Mouse (Mus musculus) hindbrain, embryonic 11.5 days (tissue): ENCODE data around the gene Klk1b9. TPM values are rescaled to one million over a fixed set of nuclear protein-coding genes. Genes with fewer than 3 reads are reported as not detected.
"Not testable (repeated sequence)": the region's sequence is repeated elsewhere in the genome, so short reads cannot be mapped to it uniquely, and the experiment has no call there.

Experiments
- ATAC-seq: fragments of 200-750 bp; cut with Nextera tagmentation; 2 replicates; pipeline ENCODE4 v1.8.0; 2017; ENCODE audit warnings: mild to moderate bottlenecking, moderate TSS enrichment, moderate library complexity; ENCODE audit not compliant: low FRiP score
- DNase-seq: peaks from one replicate; pipeline ENCODE4 v3.0.0-alpha.2; 2015; ENCODE audit warnings: low spot score
- H3K27ac ChIP-seq: fragments of 300-500 bp; sonication (generic); 2 replicates; pipeline ENCODE4 v1.5.1; 2014; ENCODE audit warnings: mild to moderate bottlenecking, low read depth, low read length
- H3K27me3 ChIP-seq: fragments of 300-500 bp; sonication (generic); 2 replicates; pipeline ENCODE4 v1.6.1; 2014; ENCODE audit warnings: mild to moderate bottlenecking, low read length, moderate library complexity, mixed read lengths; ENCODE audit not compliant: control insufficient read depth, insufficient read depth
- H3K36me3 ChIP-seq: fragments of 300-500 bp; sonication (generic); 2 replicates; pipeline ENCODE4 v1.6.1; 2014; ENCODE audit warnings: mild to moderate bottlenecking, low read length, moderate library complexity, mixed read lengths; ENCODE audit not compliant: control insufficient read depth, insufficient read depth
- H3K4me1 ChIP-seq: fragments of 300-500 bp; sonication (generic); replicated peaks from 2 replicates; pipeline ENCODE4 v1.6.1; 2014; ENCODE audit warnings: low read length, mixed read lengths; ENCODE audit not compliant: control insufficient read depth, insufficient read depth
- H3K4me2 ChIP-seq: fragments of 300-500 bp; sonication (generic); replicated peaks from 2 replicates; pipeline ENCODE4 v1.6.1; 2014; ENCODE audit warnings: mild to moderate bottlenecking, low read depth, low read length
- H3K4me3 ChIP-seq: fragments of 300-500 bp; sonication (generic); 2 replicates; pipeline ENCODE4 v1.5.1; 2014; ENCODE audit warnings: low read depth, low read length
- H3K9ac ChIP-seq: fragments of 300-500 bp; sonication (generic); 2 replicates; pipeline ENCODE4 v1.6.1; 2014; ENCODE audit warnings: low read depth, low read length
- H3K9me3 ChIP-seq: fragments of 300-500 bp; sonication (generic); 2 replicates; pipeline ENCODE4 v1.6.1; 2016; ENCODE audit warnings: low read length; ENCODE audit not compliant: control insufficient read depth
- WGBS: fragments of 180-500 bp; shearing (Covaris S2); extraction: QIAGEN DNeasy Blood & Tissue Kit; methylation state at CpG from one replicate; pipeline ENCODE4 v1.1.7; 2014; 5-methylcytosine and 5-hydroxymethylcytosine counted together
- polyA plus RNA-seq: library from polyadenylated mRNA; unstranded; fragments of >200 nt; fragmentation: Nextera tagmentation; extraction: Ambion mirVana; gene quantifications from 2 replicates; pipeline ENCODE4 v1.2.1, GENCODE M21; 2014

The Klk1b9 gene
- polyA plus RNA-seq = not detected in 2 replicates

GRCm38 (mm10) chr7:43975761-43976160 lies at the start of gene Klk1b9:
TSS of gene Klk1b9 (plus strand) at chr7:43976061.
- WGBS = 77% methylated on average over 1 of the region's 1 CpGs
- H3K36me3 ChIP-seq, ATAC-seq, H3K27me3 ChIP-seq, H3K4me2 ChIP-seq, H3K27ac ChIP-seq, H3K9ac ChIP-seq, DNase-seq, H3K9me3 ChIP-seq, H3K4me1 ChIP-seq, H3K4me3 ChIP-seq: not testable (repeated sequence)

GRCm38 (mm10) chr7:43928521-43928920 lies 47.3 kb upstream of the Klk1b9 start:
- 43% methylated on average over 4 of the region's 4 CpGs for WGBS
- no peaks in the 10 kb centered on the region for H3K4me1 ChIP-seq
- DNase-seq (peak; percentile 32), ATAC-seq (no peak)
- H3K9ac ChIP-seq = no peak overlapping the region
- no peaks in the 10 kb centered on the region for H3K27me3 ChIP-seq
- H3K9me3 ChIP-seq = no peaks in the 10 kb centered on the region
- H3K36me3 ChIP-seq = no peaks in the 10 kb centered on the region
- H3K4me3 ChIP-seq = no peak overlapping the region
- H3K27ac ChIP-seq = no peak overlapping the region
- H3K4me2 ChIP-seq = no peak overlapping the region

DNA sequence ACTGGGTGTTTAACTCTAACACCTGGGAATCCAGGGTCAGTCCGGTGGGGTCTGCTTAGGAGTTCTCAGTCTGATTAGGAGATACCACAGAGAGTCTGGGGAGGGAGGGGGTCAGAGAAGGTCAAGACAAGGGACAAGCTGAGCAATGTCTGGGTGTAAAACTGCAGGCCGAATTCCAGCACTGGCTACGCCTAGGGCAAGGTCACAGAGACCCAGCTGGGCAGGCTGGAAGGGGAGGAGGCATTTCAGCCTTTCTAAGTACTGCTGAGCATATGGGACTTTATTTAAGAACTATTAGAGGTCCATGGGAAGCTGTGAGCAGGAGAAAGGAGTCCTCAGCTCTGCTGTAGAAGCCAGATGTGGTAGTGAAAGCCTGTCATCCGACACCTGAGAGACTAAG lies 43.5 kb upstream of the Klk1b9 start:
- no peak overlapping the region for H3K9ac ChIP-seq
- no peaks in the 10 kb centered on the region for H3K9me3 ChIP-seq
- H3K27ac ChIP-seq = no peak overlapping the region
- H3K4me1 ChIP-seq = no peaks in the 10 kb centered on the region
- no peaks in the 10 kb centered on the region for H3K36me3 ChIP-seq
- DNase-seq (no peak), ATAC-seq (no peak)
- WGBS = 60% methylated on average over 4 of the region's 4 CpGs
- no peak overlapping the region for H3K4me2 ChIP-seq
- H3K4me3 ChIP-seq = no peak overlapping the region
- no peaks in the 10 kb centered on the region for H3K27me3 ChIP-seq

- Histone ChIP-seq H3K9me3 (no peaks in the 10 kb centered on the region), H3K27ac (no peak within 1 kb of the TSS), H3K36me3 (no peaks in the 10 kb centered on the region), H3K27me3 (no peaks in the 10 kb centered on the region), H3K9ac (no peak within 1 kb of the TSS), H3K4me3 (no peak within 1 kb of the TSS), H3K4me2 (no peak within 1 kb of the TSS), H3K4me1 (no peaks in the 10 kb centered on the region)
- WGBS = 90% methylated on average over 3 of the region's 3 CpGs
- DNase-seq (no peak), ATAC-seq (no peak)
Measured at GRCm38 (mm10) chr7:43933440-43933839, 42.4 kb upstream of the Klk1b9 start, which contains the start of gene Klk15. TSS of gene Klk15 (plus strand) at chr7:43933740.

GRCm38 (mm10) chr7:43934747-43935146 lies 41.1 kb upstream of the Klk1b9 start:
- DNase-seq (no peak), ATAC-seq (no peak)
- Histone ChIP-seq H3K27me3 (no peaks in the 10 kb centered on the region), H3K4me1 (no peaks in the 10 kb centered on the region), H3K9ac (no peak overlapping the region), H3K4me3 (no peak overlapping the region), H3K27ac (no peak overlapping the region), H3K4me2 (no peak overlapping the region), H3K36me3 (no peaks in the 10 kb centered on the region), H3K9me3 (no peaks in the 10 kb centered on the region)
- WGBS = 68% methylated on average over 3 of the region's 3 CpGs

- ATAC-seq (no peak), DNase-seq (no peak)
- Histone ChIP-seq H3K4me2 (no peak overlapping the region), H3K27ac (no peak overlapping the region), H3K27me3 (no peaks in the 10 kb centered on the region), H3K4me1 (no peaks in the 10 kb centered on the region), H3K36me3 (no peaks in the 10 kb centered on the region), H3K9ac (no peak overlapping the region), H3K9me3 (no peaks in the 10 kb centered on the region), H3K4me3 (no peak overlapping the region)
- 90% methylated on average over 14 of the region's 14 CpGs for WGBS
Measured at GRCm38 (mm10) chr7:43936551-43936950, 39.3 kb upstream of the Klk1b9 start.

DNA sequence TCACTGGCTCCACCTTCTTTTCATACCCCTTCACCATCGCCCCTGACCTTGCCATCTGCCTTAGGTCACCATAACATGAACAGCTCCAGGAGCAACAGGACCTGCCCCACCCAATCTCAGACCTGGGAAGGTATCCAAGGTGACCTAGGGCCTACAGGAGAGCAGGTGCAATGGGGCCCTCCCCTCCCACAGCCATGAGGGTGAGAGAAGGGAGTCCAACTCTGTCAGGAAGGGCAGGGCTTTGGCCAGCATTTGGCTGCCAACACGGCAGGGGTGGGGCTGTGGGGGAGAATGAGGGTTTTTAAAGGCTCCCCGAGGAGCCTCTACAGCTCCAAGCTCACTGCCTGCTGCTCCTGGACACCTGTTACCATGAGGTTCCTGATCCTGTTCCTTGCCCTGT lies 33.6 kb upstream of the Klk1b9 start:
- DNase-seq, H3K27me3 ChIP-seq, H3K27ac ChIP-seq, H3K4me3 ChIP-seq, ATAC-seq, H3K4me1 ChIP-seq, H3K9ac ChIP-seq, H3K4me2 ChIP-seq, H3K9me3 ChIP-seq, H3K36me3 ChIP-seq: not testable (repeated sequence)
- WGBS = 77% methylated on average over 3 of the region's 3 CpGs

DNA sequence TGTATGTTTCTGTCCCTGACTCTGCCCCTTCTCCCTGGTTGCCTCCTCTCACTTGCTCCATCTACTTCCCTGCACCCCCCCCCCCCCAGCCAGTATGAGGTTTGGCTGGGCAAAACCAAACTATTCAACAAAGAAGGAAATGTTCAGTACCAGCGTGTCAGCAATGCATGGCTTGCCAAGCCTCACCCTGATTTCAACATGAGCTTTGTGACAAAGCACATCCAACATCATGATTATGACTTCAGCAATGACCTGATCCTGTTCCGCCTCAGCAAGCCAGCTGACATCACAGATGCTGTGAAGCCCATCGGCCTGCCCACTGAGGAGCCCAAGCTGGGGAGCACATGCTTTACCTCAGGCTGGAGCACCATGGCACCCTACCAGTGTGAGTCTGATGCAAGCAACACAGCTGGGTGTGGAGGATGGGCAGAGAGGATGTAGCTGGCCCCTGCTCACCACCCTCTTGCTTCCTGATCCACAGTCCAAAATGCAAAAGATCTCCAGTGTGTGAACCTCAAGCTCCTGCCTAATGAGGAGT lies 31.1 kb upstream of the Klk1b9 start:
- 86% methylated on average over 3 of the region's 3 CpGs for WGBS
- Histone ChIP-seq H3K4me2 (no peak overlapping the region), H3K9me3 (no peaks in the 10 kb centered on the region), H3K36me3 (no peaks in the 10 kb centered on the region), H3K27me3 (no peaks in the 10 kb centered on the region), H3K9ac (no peak overlapping the region), H3K27ac (no peak overlapping the region), H3K4me1 (no peaks in the 10 kb centered on the region), H3K4me3 (no peak overlapping the region)
- ATAC-seq = no peak
- no peak for DNase-seq

DNA sequence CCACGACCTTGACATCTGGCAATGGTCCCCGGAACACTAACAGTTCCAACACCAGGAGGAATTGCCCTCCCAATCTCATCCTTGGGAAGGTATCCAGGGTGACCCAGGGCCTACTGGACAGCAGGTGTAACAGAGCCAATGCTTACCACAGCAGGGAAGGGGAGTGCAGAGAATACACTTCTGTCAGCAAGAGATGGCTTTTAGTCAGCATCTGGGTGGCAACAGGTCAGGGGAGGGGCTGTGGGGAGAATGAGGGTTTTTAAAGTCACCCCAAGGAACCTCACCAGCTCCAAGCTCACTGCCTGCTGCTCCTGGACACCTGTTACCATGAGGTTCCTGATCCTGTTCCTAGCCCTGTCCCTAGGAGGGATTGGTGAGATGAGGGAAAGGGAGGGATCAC lies 25.5 kb upstream of the Klk1b9 start, which contains the start of gene Klk1b8:
Gene Klk1b8, plus strand, starts transcription at position 301 of the 400 bp plus-strand sequence.
- WGBS = 97% methylated on average over 2 of the region's 2 CpGs
- Histone ChIP-seq H3K4me2 (no peak within 1 kb of the TSS), H3K9ac (no peak within 1 kb of the TSS), H3K36me3 (no peaks in the 10 kb centered on the region), H3K27ac (no peak within 1 kb of the TSS), H3K9me3 (no peaks in the 10 kb centered on the region), H3K4me3 (no peak within 1 kb of the TSS), H3K4me1 (no peaks in the 10 kb centered on the region), H3K27me3 (no peaks in the 10 kb centered on the region)
- DNase-seq (no peak), ATAC-seq (no peak)
